Mouse (Mus musculus) liver, embryonic 11.5 days (tissue): ENCODE measurements around the gene Zfp641. TPM values are rescaled to one million over a fixed set of nuclear protein-coding genes. Genes with fewer than 3 reads are reported as not detected.

Experiments used
- ATAC-seq: fragments of 200-750 bp; cut with Nextera tagmentation; replicated peaks from 2 replicates; pipeline ENCODE4 v1.8.0; 2017; ENCODE audit warnings: moderate number of reproducible peaks, mild to moderate bottlenecking, moderate TSS enrichment, moderate library complexity; ENCODE audit not compliant: low FRiP score
- DNase-seq: peaks from one replicate; pipeline ENCODE4 v3.0.0-alpha.2; 2017; ENCODE audit warnings: low spot score
- H3K27ac ChIP-seq: fragments of 300-500 bp; sonication (generic); 2 replicates; pipeline ENCODE4 v1.5.1; 2014; ENCODE audit warnings: mild to moderate bottlenecking, low read depth, low read length, control low read depth
- H3K27me3 ChIP-seq: fragments of 300-500 bp; sonication (generic); replicated peaks from 2 replicates; pipeline ENCODE4 v1.6.1; 2014; ENCODE audit warnings: low read length, mixed read lengths; ENCODE audit not compliant: control insufficient read depth, insufficient read depth
- H3K36me3 ChIP-seq: fragments of 300-500 bp; sonication (generic); 2 replicates; pipeline ENCODE4 v1.6.1; 2014; ENCODE audit warnings: mild to moderate bottlenecking, low read length, moderate library complexity, mixed read lengths; ENCODE audit not compliant: control insufficient read depth, insufficient read depth
- H3K4me1 ChIP-seq: fragments of 300-500 bp; sonication (generic); replicated peaks from 2 replicates; pipeline ENCODE4 v1.6.1; 2014; ENCODE audit warnings: low read length, mixed read lengths; ENCODE audit not compliant: control insufficient read depth, insufficient read depth
- H3K4me2 ChIP-seq: fragments of 300-500 bp; sonication (generic); 2 replicates; pipeline ENCODE4 v1.6.1; 2014; ENCODE audit warnings: mild to moderate bottlenecking, control low read depth, moderate library complexity
- H3K4me3 ChIP-seq: fragments of 300-500 bp; sonication (generic); 2 replicates; pipeline ENCODE4 v1.5.1; 2014; ENCODE audit warnings: low read depth, low read length, control low read depth
- H3K9ac ChIP-seq: fragments of 300-500 bp; sonication (generic); 2 replicates; pipeline ENCODE4 v1.6.1; 2014; ENCODE audit warnings: low read depth, low read length, control low read depth
- H3K9me3 ChIP-seq: fragments of 300-500 bp; sonication (generic); 2 replicates; pipeline ENCODE4 v1.6.1; 2016; ENCODE audit warnings: low read length, inconsistent platforms, mixed read lengths; ENCODE audit not compliant: control insufficient read depth
- WGBS: fragments of 180-500 bp; shearing (Covaris S2); extraction: QIAGEN DNeasy Blood & Tissue Kit; methylation state at CpG from one replicate; pipeline ENCODE4 v1.1.7; 2014; 5-methylcytosine and 5-hydroxymethylcytosine counted together
- polyA plus RNA-seq: library from polyadenylated mRNA; unstranded; fragments of >200 nt; fragmentation: Nextera tagmentation; extraction: Ambion mirVana; gene quantifications from 2 replicates; pipeline ENCODE4 v1.2.1, GENCODE M21; 2014

Gene Zfp641
- polyA plus RNA-seq, 1 experiment from 2014 or later: 0.18 TPM

DNA sequence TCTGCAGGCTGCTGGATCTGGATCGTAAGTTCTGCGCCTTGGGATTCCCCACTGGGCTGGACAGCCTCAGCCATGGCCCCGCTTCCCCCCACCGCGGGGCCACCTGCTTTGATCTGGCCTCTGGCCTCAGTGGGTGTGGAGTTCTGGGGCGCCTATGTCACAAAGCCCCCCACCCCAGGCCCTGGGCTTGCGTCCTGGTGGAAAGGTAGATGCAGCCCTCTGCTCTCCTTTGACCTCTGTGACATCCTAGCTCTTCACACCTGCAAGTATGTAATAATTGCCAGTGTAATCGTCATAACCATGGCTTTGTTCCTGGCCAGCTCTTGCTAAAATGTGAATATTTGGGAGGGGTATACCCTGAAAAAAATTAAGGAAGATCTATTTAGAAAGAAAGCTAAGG, 38.8 kb downstream of the Zfp641 start, which contains the start of gene H1fnt:
Gene H1fnt (minus strand): TSS at position 101 of the 400 bp plus-strand sequence.
- H3K36me3 ChIP-seq: no peaks in the 10 kb centered on the region
- no peak within 1 kb of the TSS for H3K4me3 ChIP-seq
- no peak within 1 kb of the TSS for H3K9ac ChIP-seq
- no peaks in the 10 kb centered on the region for H3K27me3 ChIP-seq
- H3K27ac ChIP-seq: no peak within 1 kb of the TSS
- H3K9me3 ChIP-seq: no peaks in the 10 kb centered on the region
- no peaks in the 10 kb centered on the region for H3K4me1 ChIP-seq
- DNase-seq (no peak), ATAC-seq (no peak)
- WGBS: 87% methylated on average over 8 of the region's 8 CpGs
- H3K4me2 ChIP-seq: no peak within 1 kb of the TSS

- H3K9ac ChIP-seq: no peak overlapping the region
- H3K4me2 ChIP-seq: no peak overlapping the region
- no peaks in the 10 kb centered on the region for H3K4me1 ChIP-seq
- 90% methylated on average over 13 of the region's 13 CpGs for WGBS
- DNase-seq: no peak
- H3K27me3 ChIP-seq: no peaks in the 10 kb centered on the region
- no peak overlapping the region for H3K4me3 ChIP-seq
- H3K36me3 ChIP-seq: no peaks in the 10 kb centered on the region
- H3K9me3 ChIP-seq: no peaks in the 10 kb centered on the region
- no peak for ATAC-seq
- no peak overlapping the region for H3K27ac ChIP-seq
These were observed 39.7 kb downstream of the Zfp641 start for GRCm38 (mm10) chr15:98256271-98256670.

Other genes starting within 250 kb of the Zfp641 start
- gene Pfkm, start 203.6 kb downstream of the Zfp641 start, polyA plus RNA-seq: 37.2 and 42.5 TPM in 2 replicates
- 37.9 and 38.6 TPM in 2 replicates for gene Senp1, start 202.4 kb downstream of the Zfp641 start, polyA plus RNA-seq
- 37.2 and 42.5 TPM in 2 replicates for gene Asb8, start 130.5 kb downstream of the Zfp641 start, polyA plus RNA-seq
- gene Ccdc184, start 129.0 kb downstream of the Zfp641 start, polyA plus RNA-seq: not detected in 2 replicates
- not detected in 2 replicates for gene Olfr288, start 100.6 kb downstream of the Zfp641 start, polyA plus RNA-seq
- gene Gm44579, start 75.2 kb downstream of the Zfp641 start, polyA plus RNA-seq: not detected in 2 replicates
- not detected in 2 replicates for gene Olfr287, start 75.1 kb downstream of the Zfp641 start, polyA plus RNA-seq
- not detected in 2 replicates for gene Olfr286, start 61.7 kb downstream of the Zfp641 start, polyA plus RNA-seq
- gene H1fnt, start 38.9 kb downstream of the Zfp641 start, polyA plus RNA-seq: not detected in 2 replicates
- gene Olfr285, start 21.2 kb upstream of the Zfp641 start, polyA plus RNA-seq: not detected in 2 replicates
- gene Olfr284, start 44.8 kb upstream of the Zfp641 start, polyA plus RNA-seq: not detected in 2 replicates
- not detected in 2 replicates for gene Olfr283, start 84.8 kb upstream of the Zfp641 start, polyA plus RNA-seq
- not detected in 2 replicates for gene Olfr282, start 135.1 kb upstream of the Zfp641 start, polyA plus RNA-seq
- not detected in 2 replicates for gene Olfr281, start 156.4 kb upstream of the Zfp641 start, polyA plus RNA-seq
- gene OR5BS1P, start 173.7 kb upstream of the Zfp641 start, polyA plus RNA-seq: not detected in 2 replicates
- not detected in 2 replicates for gene Lalba, start 186.6 kb upstream of the Zfp641 start, polyA plus RNA-seq
- not detected in 2 replicates for gene Olfr279, start 196.2 kb upstream of the Zfp641 start, polyA plus RNA-seq
- gene Kansl2, start 238.1 kb upstream of the Zfp641 start, polyA plus RNA-seq: 92.6 and 94.2 TPM in 2 replicates